In genomic region chr11:51585608-51586252, GRCm38 (mm10) we compare ENCODE assay signal across 8 mouse cellular contexts. TPM values are rescaled to one million over a fixed set of nuclear protein-coding genes. Genes with fewer than 3 reads are reported as not detected.
DNase-seq lines count a peak whose midpoint lies in the region; ATAC-seq and TF ChIP-seq lines count a peak whose summit lies in the region.

No protein-coding gene starts in this region.

- peak overlapping the region; percentile 89 for H3K4me2 ChIP-seq in heart, embryonic 12.5 days
- peak overlapping the region; percentile 82 for H3K4me2 ChIP-seq in embryonic facial prominence, embryonic 12.5 days (replicated peaks)
- H3K4me2 ChIP-seq in kidney, embryonic 14.5 days (replicated peaks; ENCODE audit: low read depth, low read length) = peak overlapping the region; percentile 84
- peak overlapping the region; percentile 88 for H3K4me2 ChIP-seq in midbrain, postnatal 0 days (ENCODE audit: low read depth, low read length, poor library complexity, severe bottlenecking)

- H3K9me3 ChIP-seq in heart, embryonic 12.5 days (replicated peaks) = 0 out of 2 replicates have a peak, but pooled peaks cover 6% of the 10 kb centered on the region
- H3K9me3 ChIP-seq in embryonic facial prominence, embryonic 12.5 days = no peaks in the 10 kb centered on the region
- no peaks in the 10 kb centered on the region for H3K9me3 ChIP-seq in kidney, embryonic 14.5 days (ENCODE audit: control insufficient read depth, low read length)
- no peaks in the 10 kb centered on the region for H3K9me3 ChIP-seq in midbrain, postnatal 0 days (ENCODE audit: low read length)

- ATAC-seq in heart, embryonic 12.5 days (ENCODE audit: insufficient number of reproducible peaks, low FRiP score) = no peak
- ATAC-seq in embryonic facial prominence, embryonic 12.5 days (ENCODE audit: insufficient number of reproducible peaks, insufficient read depth, low FRiP score, low TSS enrichment) = peak; percentile 13; the same call in 1 of the 2 replicates
- ATAC-seq in kidney, embryonic 14.5 days (ENCODE audit: low FRiP score, low TSS enrichment) = no peak
- no peak for ATAC-seq in midbrain, postnatal 0 days (ENCODE audit: low FRiP score)

- H3K27ac ChIP-seq in heart, embryonic 12.5 days (ENCODE audit: poor library complexity, severe bottlenecking) = peak overlapping the region; percentile 96
- peak overlapping the region; percentile 94 for H3K27ac ChIP-seq in embryonic facial prominence, embryonic 12.5 days
- H3K27ac ChIP-seq in kidney, embryonic 14.5 days (ENCODE audit: low read depth, low read length) = peak overlapping the region; percentile 90
- no peak overlapping the region for H3K27ac ChIP-seq in midbrain, postnatal 0 days (ENCODE audit: low read depth, low read length)

- no peaks in the 10 kb centered on the region for H3K27me3 ChIP-seq in heart, embryonic 12.5 days (replicated peaks)
- H3K27me3 ChIP-seq in embryonic facial prominence, embryonic 12.5 days = no peaks in the 10 kb centered on the region
- H3K27me3 ChIP-seq in kidney, embryonic 14.5 days (ENCODE audit: control insufficient read depth, insufficient read depth, low read length) = no peaks in the 10 kb centered on the region
- no peaks in the 10 kb centered on the region for H3K27me3 ChIP-seq in midbrain, postnatal 0 days (ENCODE audit: insufficient read depth, low read length)

- peaks cover 46% of the 10 kb centered on the region for H3K36me3 ChIP-seq in heart, embryonic 12.5 days
- peaks cover 50% of the 10 kb centered on the region for H3K36me3 ChIP-seq in embryonic facial prominence, embryonic 12.5 days
- peaks cover 41% of the 10 kb centered on the region for H3K36me3 ChIP-seq in kidney, embryonic 14.5 days (ENCODE audit: control insufficient read depth, insufficient read depth, low read length)
- peaks cover 10% of the 10 kb centered on the region; the same call in 1 of the 2 replicates for H3K36me3 ChIP-seq in midbrain, postnatal 0 days (ENCODE audit: insufficient read depth, low read length)

- no peak for DNase-seq in heart, postnatal 4 days
- no peak for DNase-seq in midbrain, postnatal 0 days (ENCODE audit: low spot score)
- no peak for DNase-seq in adrenal gland, adult 18-20 months (ENCODE audit: low spot score in 2 of 2)
- no peak for DNase-seq in adrenal gland, postnatal 25 days
- DNase-seq in right cerebral cortex, postnatal 36 days (ENCODE audit: low spot score in 2 of 2) = no peak

- WGBS in heart, embryonic 12.5 days = 61% methylated on average over 8 of the region's 8 CpGs
- 64% methylated on average over 8 of the region's 8 CpGs for WGBS in embryonic facial prominence, embryonic 12.5 days
- 53% methylated on average over 8 of the region's 8 CpGs for WGBS in kidney, embryonic 14.5 days
- 59% methylated on average over 8 of the region's 8 CpGs for WGBS in midbrain, postnatal 0 days

- TF ChIP-seq CTCF in midbrain, postnatal 0 days (IDR thresholded peaks at IDR 0.05) = no peak

- peaks cover 14% of the 10 kb centered on the region for H3K4me1 ChIP-seq in heart, embryonic 12.5 days (replicated peaks)
- H3K4me1 ChIP-seq in embryonic facial prominence, embryonic 12.5 days = peaks cover 14% of the 10 kb centered on the region
- peaks cover 8% of the 10 kb centered on the region; the same call in 1 of the 2 replicates for H3K4me1 ChIP-seq in kidney, embryonic 14.5 days (ENCODE audit: control insufficient read depth, insufficient read depth, low read length)
- peaks cover 3% of the 10 kb centered on the region; the same call in 1 of the 2 replicates for H3K4me1 ChIP-seq in midbrain, postnatal 0 days (ENCODE audit: insufficient read depth, low read length)

- peak overlapping the region; percentile 92 for H3K9ac ChIP-seq in heart, embryonic 12.5 days
- H3K9ac ChIP-seq in embryonic facial prominence, embryonic 12.5 days = peak overlapping the region; percentile 83
- H3K9ac ChIP-seq in kidney, embryonic 14.5 days (ENCODE audit: low read depth, low read length) = peak overlapping the region; percentile 81
- no peak overlapping the region for H3K9ac ChIP-seq in midbrain, postnatal 0 days (replicated peaks; ENCODE audit: low read length, poor library complexity, severe bottlenecking)

- H3K4me3 ChIP-seq in heart, embryonic 12.5 days = peak overlapping the region; percentile 81
- peak overlapping the region; percentile 60 for H3K4me3 ChIP-seq in embryonic facial prominence, embryonic 12.5 days
- H3K4me3 ChIP-seq in kidney, embryonic 14.5 days (ENCODE audit: low read length) = peak overlapping the region; percentile 79
- peak overlapping the region; percentile 60; the same call in 1 of the 2 replicates for H3K4me3 ChIP-seq in midbrain, postnatal 0 days (ENCODE audit: low read depth, low read length)

RNA-seq across cellular contexts. Expression of gene Phykpl, which starts 1.2 kb away (rescaled TPM):
- 15.1 and 16.9 TPM in 2 replicates for polyA plus RNA-seq in heart, embryonic 12.5 days (2016; fragmentation: Nextera tagmentation; extraction: Ambion mirVana)
- 10 to 100 TPM; 11.7 to 12.3 TPM for total RNA-seq in heart, postnatal 4 days (2021)
- 17.4 and 17.5 TPM in 2 replicates for polyA plus RNA-seq in embryonic facial prominence, embryonic 12.5 days (2016; fragmentation: Nextera tagmentation; extraction: Ambion mirVana)
- polyA plus RNA-seq in kidney, embryonic 14.5 days (2014; fragmentation: Nextera tagmentation; extraction: Ambion mirVana) = 15.9 and 23.2 TPM in 2 replicates
- total RNA-seq in midbrain, postnatal 0 days (2014; rRNA removed) = 6.6 and 7.5 TPM in 2 replicates
- polyA plus RNA-seq in midbrain, postnatal 0 days (2015; fragmentation: Nextera tagmentation; extraction: Ambion mirVana) = 5.9 and 6.9 TPM in 2 replicates
- 10 to 100 TPM; 20.9 to 24.6 TPM for total RNA-seq in adrenal gland, adult 18-20 months (2021)
- 40.0 and 41.3 TPM in 2 replicates for total RNA-seq in adrenal gland, postnatal 25 days (2021)

RNA-seq across cellular contexts. Expression of gene Hnrnpab, which starts 20.9 kb away (rescaled TPM):
- polyA plus RNA-seq in heart, embryonic 12.5 days (2016; fragmentation: Nextera tagmentation; extraction: Ambion mirVana) = 428 and 457 TPM in 2 replicates
- total RNA-seq in heart, postnatal 4 days (2021) = 100 to 1,000 TPM; 366 to 372 TPM
- polyA plus RNA-seq in embryonic facial prominence, embryonic 12.5 days (2016; fragmentation: Nextera tagmentation; extraction: Ambion mirVana) = 714 and 750 TPM in 2 replicates
- 628 and 680 TPM in 2 replicates for polyA plus RNA-seq in kidney, embryonic 14.5 days (2014; fragmentation: Nextera tagmentation; extraction: Ambion mirVana)
- total RNA-seq in midbrain, postnatal 0 days (2014; rRNA removed) = 239 and 245 TPM in 2 replicates
- 191 and 220 TPM in 2 replicates for polyA plus RNA-seq in midbrain, postnatal 0 days (2015; fragmentation: Nextera tagmentation; extraction: Ambion mirVana)
- total RNA-seq in adrenal gland, adult 18-20 months (2021) = 100 to 1,000 TPM; 254 to 336 TPM
- total RNA-seq in adrenal gland, postnatal 25 days (2021) = 304 and 331 TPM in 2 replicates

RNA-seq across cellular contexts. Expression of gene Nhp2, which starts 33.8 kb away (rescaled TPM):
- 89.6 and 91.9 TPM in 2 replicates for polyA plus RNA-seq in heart, embryonic 12.5 days (2016; fragmentation: Nextera tagmentation; extraction: Ambion mirVana)
- total RNA-seq in heart, postnatal 4 days (2021) = 10 to 100 TPM; 41.4 to 42.4 TPM
- 134 and 141 TPM in 2 replicates for polyA plus RNA-seq in embryonic facial prominence, embryonic 12.5 days (2016; fragmentation: Nextera tagmentation; extraction: Ambion mirVana)
- 211 and 264 TPM in 2 replicates for polyA plus RNA-seq in kidney, embryonic 14.5 days (2014; fragmentation: Nextera tagmentation; extraction: Ambion mirVana)
- total RNA-seq in midbrain, postnatal 0 days (2014; rRNA removed) = 36.6 and 60.3 TPM in 2 replicates
- polyA plus RNA-seq in midbrain, postnatal 0 days (2015; fragmentation: Nextera tagmentation; extraction: Ambion mirVana) = 88.4 and 96.1 TPM in 2 replicates
- total RNA-seq in adrenal gland, adult 18-20 months (2021) = 10 to 100 TPM; 53.3 to 68.6 TPM
- total RNA-seq in adrenal gland, postnatal 25 days (2021) = 68.0 and 76.9 TPM in 2 replicates

RNA-seq across cellular contexts. Expression of gene Rmnd5b, which starts 50.0 kb away (rescaled TPM):
- 27.9 and 28.5 TPM in 2 replicates for polyA plus RNA-seq in heart, embryonic 12.5 days (2016; fragmentation: Nextera tagmentation; extraction: Ambion mirVana)
- total RNA-seq in heart, postnatal 4 days (2021) = 10 to 100 TPM; 24.3 to 27.4 TPM
- polyA plus RNA-seq in embryonic facial prominence, embryonic 12.5 days (2016; fragmentation: Nextera tagmentation; extraction: Ambion mirVana) = 43.7 and 47.6 TPM in 2 replicates
- 38.9 and 48.7 TPM in 2 replicates for polyA plus RNA-seq in kidney, embryonic 14.5 days (2014; fragmentation: Nextera tagmentation; extraction: Ambion mirVana)
- total RNA-seq in midbrain, postnatal 0 days (2014; rRNA removed) = 70.1 and 93.9 TPM in 2 replicates
- 66.0 and 72.7 TPM in 2 replicates for polyA plus RNA-seq in midbrain, postnatal 0 days (2015; fragmentation: Nextera tagmentation; extraction: Ambion mirVana)
- total RNA-seq in adrenal gland, adult 18-20 months (2021) = 10 to 100 TPM; 30.0 to 47.2 TPM
- 54.7 and 55.8 TPM in 2 replicates for total RNA-seq in adrenal gland, postnatal 25 days (2021)
